Mouse (Mus musculus) lung, embryonic 16.5 days (tissue): Measurements from ENCODE around the gene Frmd4a. TPM values are rescaled to one million over a fixed set of nuclear protein-coding genes. Genes with fewer than 3 reads are reported as not detected.
A peak's percentile ranks its signal among the peaks of the same experiment; 100 is the strongest.

ENCODE experiments used
- ATAC-seq: fragments of 200-750 bp; cut with Nextera tagmentation; 2 replicates; pipeline ENCODE4 v1.8.0; 2017; ENCODE audit warnings: low read depth, mild to moderate bottlenecking, moderate library complexity
- H3K27ac ChIP-seq: fragments of 300-500 bp; sonication (generic); 2 replicates; pipeline ENCODE4 v1.5.1; 2014; ENCODE audit warnings: mild to moderate bottlenecking, control low read depth, low read length
- H3K27me3 ChIP-seq: fragments of 300-500 bp; sonication (generic); 2 replicates; pipeline ENCODE4 v1.6.1; 2014; ENCODE audit warnings: low read depth, low read length, mixed read lengths; ENCODE audit not compliant: control insufficient read depth, insufficient read depth
- H3K36me3 ChIP-seq: fragments of 300-500 bp; sonication (generic); 2 replicates; pipeline ENCODE4 v1.6.1; 2014; ENCODE audit warnings: low read length; ENCODE audit not compliant: control insufficient read depth, insufficient read depth
- H3K4me1 ChIP-seq: fragments of 300-500 bp; sonication (generic); replicated peaks from 2 replicates; pipeline ENCODE4 v1.6.1; 2014; ENCODE audit warnings: low read length, mixed read lengths; ENCODE audit not compliant: control insufficient read depth, insufficient read depth
- H3K4me2 ChIP-seq: fragments of 300-500 bp; sonication (generic); 2 replicates; pipeline ENCODE4 v1.6.1; 2014; ENCODE audit warnings: low read depth, low read length, control low read depth
- H3K4me3 ChIP-seq: fragments of 300-500 bp; sonication (generic); 2 replicates; pipeline ENCODE4 v1.5.1; 2014; ENCODE audit warnings: mild to moderate bottlenecking, low read length, control low read depth
- H3K9ac ChIP-seq: fragments of 300-500 bp; sonication (generic); 2 replicates; pipeline ENCODE4 v1.6.1; 2014; ENCODE audit warnings: low read length, control low read depth
- H3K9me3 ChIP-seq: fragments of 300-500 bp; sonication (generic); 2 replicates; pipeline ENCODE4 v1.6.1; 2016; ENCODE audit warnings: low read length; ENCODE audit not compliant: control insufficient read depth
- WGBS: fragments of 180-500 bp; shearing (Covaris S2); extraction: QIAGEN DNeasy Blood & Tissue Kit; methylation state at CpG from one replicate; pipeline ENCODE4 v1.1.7; 2014; 5-methylcytosine and 5-hydroxymethylcytosine counted together
- polyA plus RNA-seq: library from polyadenylated mRNA; unstranded; fragments of >200 nt; fragmentation: Nextera tagmentation; extraction: Ambion mirVana; gene quantifications from 2 replicates; pipeline ENCODE4 v1.2.1, GENCODE M21; 2015

Frmd4a gene
- polyA plus RNA-seq, 1 experiment from 2014 or later, result 29.1 TPM

- Histone ChIP-seq H3K27me3 (no peaks in the 10 kb centered on the region), H3K9ac (no peak overlapping the region), H3K4me1 (no peaks in the 10 kb centered on the region), H3K27ac (no peak overlapping the region), H3K4me2 (no peak overlapping the region), H3K4me3 (no peak overlapping the region), H3K9me3 (no peaks in the 10 kb centered on the region), H3K36me3 (no peaks in the 10 kb centered on the region)
- 0 out of 2 replicates have a peak, but pooled peaks have one; percentile 4 for ATAC-seq
- WGBS, result 0% methylated on average over 1 of the region's 1 CpGs
Observed at GRCm38 (mm10) chr2:4222497-4222828, 204.9 kb downstream of the Frmd4a start.

DNA sequence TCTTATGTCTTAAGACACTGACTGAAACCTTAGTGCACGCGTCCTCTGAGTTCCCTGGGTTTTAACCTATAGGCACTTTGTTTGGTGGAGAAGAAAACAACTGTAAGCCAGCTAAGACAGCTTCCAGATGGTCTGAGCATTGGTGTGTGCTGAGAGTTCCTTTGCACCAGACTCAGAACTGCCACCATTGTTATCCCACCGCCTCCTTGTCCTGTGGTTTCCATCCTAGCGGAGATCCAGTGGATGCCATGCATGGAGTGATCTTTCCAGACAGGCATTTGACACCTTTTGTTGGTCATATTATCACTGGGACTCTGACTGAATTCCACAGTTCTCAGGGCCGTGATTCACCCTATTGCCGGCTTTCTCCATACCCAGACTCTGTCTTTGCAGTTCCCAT lies 205.8 kb downstream of the Frmd4a start:
- Histone ChIP-seq H3K9ac (no peak overlapping the region), H3K27ac (no peak overlapping the region), H3K4me1 (no peaks in the 10 kb centered on the region; the same call in 1 of the 2 replicates), H3K9me3 (no peaks in the 10 kb centered on the region), H3K27me3 (no peaks in the 10 kb centered on the region), H3K36me3 (no peaks in the 10 kb centered on the region), H3K4me2 (no peak overlapping the region), H3K4me3 (no peak overlapping the region)
- WGBS, result 83% methylated on average over 6 of the region's 6 CpGs
- no peak for ATAC-seq

DNA sequence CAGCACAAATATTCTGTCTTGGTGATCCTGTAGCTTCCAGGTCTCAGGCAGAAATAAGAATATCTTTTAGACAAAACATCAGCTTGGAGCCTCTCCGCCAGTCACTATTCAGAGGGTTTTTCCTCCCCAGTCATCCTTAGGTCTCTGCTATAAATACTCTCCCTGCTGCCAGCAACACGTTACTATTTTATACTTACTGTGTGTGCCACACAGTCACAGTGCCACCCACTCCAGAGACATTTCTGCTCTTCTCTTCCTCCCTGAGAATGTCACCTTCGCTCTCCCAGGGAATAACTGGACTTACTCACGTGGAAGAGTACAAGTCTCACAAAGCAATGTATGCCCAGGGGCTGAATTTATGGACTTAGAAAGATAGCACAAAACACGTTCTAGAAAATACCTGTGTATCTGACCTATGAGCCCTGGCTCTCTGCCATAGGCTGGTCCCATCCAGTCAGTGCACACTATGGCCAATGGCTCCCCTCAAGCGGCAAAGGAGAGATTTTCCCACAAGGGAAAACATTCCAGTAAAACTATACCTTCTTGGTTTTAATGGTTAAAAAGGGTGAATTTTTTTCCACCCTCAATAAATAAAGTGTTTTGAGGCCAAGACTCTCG lies 209.5 kb downstream of the Frmd4a start:
- Histone ChIP-seq H3K27ac (no peak overlapping the region), H3K27me3 (no peaks in the 10 kb centered on the region), H3K36me3 (no peaks in the 10 kb centered on the region), H3K9ac (no peak overlapping the region), H3K4me2 (no peak overlapping the region), H3K4me3 (no peak overlapping the region), H3K9me3 (no peaks in the 10 kb centered on the region), H3K4me1 (no peaks in the 10 kb centered on the region; the same call in 1 of the 2 replicates)
- ATAC-seq, result no peak
- WGBS, result 69% methylated on average over 7 of the region's 7 CpGs

GRCm38 (mm10) chr2:4227563-4227962 lies 210.0 kb downstream of the Frmd4a start:
- Histone ChIP-seq H3K9ac (no peak overlapping the region), H3K9me3 (no peaks in the 10 kb centered on the region), H3K36me3 (no peaks in the 10 kb centered on the region), H3K4me3 (no peak overlapping the region), H3K4me2 (no peak overlapping the region), H3K27ac (no peak overlapping the region), H3K27me3 (no peaks in the 10 kb centered on the region), H3K4me1 (no peaks in the 10 kb centered on the region; the same call in 1 of the 2 replicates)
- WGBS, result 42% methylated on average over 4 of the region's 4 CpGs
- ATAC-seq, result peak; percentile 75

DNA sequence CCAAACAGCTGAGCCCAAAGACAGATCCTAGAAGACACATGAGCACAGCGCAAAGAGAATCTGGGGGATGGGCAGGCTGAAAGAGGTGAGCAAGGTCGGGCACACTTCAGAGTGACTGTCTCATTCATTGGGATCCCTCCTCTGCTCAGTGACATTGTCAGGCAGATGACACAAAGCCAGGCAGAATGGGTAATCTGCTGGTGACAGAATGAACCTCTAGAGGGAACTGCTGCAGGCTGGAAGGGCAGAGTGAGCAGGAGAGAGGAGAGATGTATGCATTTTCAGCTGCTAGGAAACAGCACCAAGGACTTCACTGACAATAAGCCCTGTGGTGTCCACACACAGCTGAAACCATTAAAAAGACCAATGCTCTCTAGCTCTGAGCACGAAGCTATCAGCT lies 211.0 kb downstream of the Frmd4a start:
- H3K4me1 ChIP-seq, result peaks cover 3% of the 10 kb centered on the region; the same call in 1 of the 2 replicates
- ATAC-seq, result no peak
- H3K27me3 ChIP-seq, result no peaks in the 10 kb centered on the region
- no peak overlapping the region for H3K4me3 ChIP-seq
- no peaks in the 10 kb centered on the region for H3K9me3 ChIP-seq
- H3K36me3 ChIP-seq, result no peaks in the 10 kb centered on the region
- H3K4me2 ChIP-seq, result no peak overlapping the region
- no peak overlapping the region for H3K9ac ChIP-seq
- WGBS, result 33% methylated on average over 3 of the region's 3 CpGs
- H3K27ac ChIP-seq, result no peak overlapping the region

DNA sequence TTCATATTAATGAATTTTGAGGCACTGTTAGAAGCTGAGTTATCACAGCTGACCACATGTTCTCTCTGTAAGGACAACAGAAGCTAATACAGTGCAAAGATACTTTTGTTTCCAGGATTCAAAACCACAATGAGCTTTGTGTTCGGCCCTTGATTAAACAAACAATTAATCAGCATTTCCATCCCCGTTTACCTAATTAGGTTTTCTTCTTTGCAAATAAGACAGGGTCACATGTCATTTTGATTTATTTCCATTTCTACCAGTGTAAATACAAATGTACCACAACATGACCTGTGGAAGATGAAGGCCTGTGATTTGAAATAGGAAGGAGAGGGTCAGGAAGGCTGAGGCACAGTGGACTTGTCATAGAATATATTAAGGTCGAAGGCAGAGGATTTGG lies 214.8 kb downstream of the Frmd4a start:
- H3K9me3 ChIP-seq, result no peaks in the 10 kb centered on the region
- no peak overlapping the region for H3K4me2 ChIP-seq
- no peak overlapping the region for H3K4me3 ChIP-seq
- H3K9ac ChIP-seq, result no peak overlapping the region
- ATAC-seq, result no peak
- 33% methylated on average over 3 of the region's 3 CpGs for WGBS
- peaks cover 3% of the 10 kb centered on the region; the same call in 1 of the 2 replicates for H3K4me1 ChIP-seq
- H3K27me3 ChIP-seq, result no peaks in the 10 kb centered on the region
- H3K27ac ChIP-seq, result no peak overlapping the region
- H3K36me3 ChIP-seq, result no peaks in the 10 kb centered on the region

DNA sequence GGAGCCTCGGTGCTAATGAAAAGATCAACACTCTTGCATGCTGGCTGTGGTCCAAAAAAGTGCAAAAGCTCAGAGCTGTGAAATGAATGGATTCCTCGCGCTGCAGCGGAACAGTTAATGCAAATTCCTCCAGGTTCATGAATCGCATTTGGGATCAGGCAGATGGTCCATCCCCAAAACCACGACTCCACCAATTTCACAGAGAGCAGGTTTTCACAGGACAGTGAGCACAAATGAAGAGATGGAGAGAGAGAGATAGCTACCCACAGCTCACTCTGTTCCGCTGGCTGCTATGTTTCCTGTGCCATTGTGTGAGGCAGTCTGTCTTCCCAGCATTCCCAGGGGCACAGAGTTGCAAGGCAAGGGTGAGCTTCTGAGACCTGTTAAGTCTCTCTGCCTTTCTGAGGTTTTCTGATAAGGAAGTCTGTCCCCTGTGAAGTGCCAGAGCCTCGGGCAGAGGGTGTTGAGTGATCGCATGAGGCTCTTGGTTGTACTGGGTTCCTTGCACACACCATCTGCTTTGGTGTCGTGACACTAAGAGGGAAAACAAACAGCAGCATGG lies 215.3 kb downstream of the Frmd4a start:
- H3K4me3 ChIP-seq, result no peak overlapping the region
- H3K9me3 ChIP-seq, result no peaks in the 10 kb centered on the region
- WGBS, result 20% methylated on average over 10 of the region's 10 CpGs
- H3K27ac ChIP-seq, result no peak overlapping the region
- H3K9ac ChIP-seq, result 0 out of 2 replicates have a peak overlapping the region, but pooled peaks have one; percentile 9
- H3K4me1 ChIP-seq, result peaks cover 3% of the 10 kb centered on the region; the same call in 1 of the 2 replicates
- H3K36me3 ChIP-seq, result no peaks in the 10 kb centered on the region
- ATAC-seq, result peak; percentile 62; the same call in 1 of the 2 replicates
- no peak overlapping the region for H3K4me2 ChIP-seq
- H3K27me3 ChIP-seq, result no peaks in the 10 kb centered on the region

- no peak for ATAC-seq
- no peaks in the 10 kb centered on the region for H3K9me3 ChIP-seq
- peaks cover 3% of the 10 kb centered on the region; the same call in 1 of the 2 replicates for H3K4me1 ChIP-seq
- no peak overlapping the region for H3K9ac ChIP-seq
- no peak overlapping the region for H3K27ac ChIP-seq
- 88% methylated on average over 5 of the region's 5 CpGs for WGBS
- H3K36me3 ChIP-seq, result no peaks in the 10 kb centered on the region
- no peaks in the 10 kb centered on the region for H3K27me3 ChIP-seq
- H3K4me3 ChIP-seq, result no peak overlapping the region
- no peak overlapping the region for H3K4me2 ChIP-seq
Observed at GRCm38 (mm10) chr2:4237686-4238085, 220.2 kb downstream of the Frmd4a start.

- Histone ChIP-seq H3K9me3 (no peaks in the 10 kb centered on the region), H3K27ac (no peak overlapping the region), H3K36me3 (no peaks in the 10 kb centered on the region), H3K4me1 (peaks cover 13% of the 10 kb centered on the region), H3K9ac (no peak overlapping the region), H3K4me3 (no peak overlapping the region), H3K27me3 (no peaks in the 10 kb centered on the region), H3K4me2 (no peak overlapping the region)
- ATAC-seq, result no peak
- WGBS, result 36% methylated on average over 6 of the region's 6 CpGs
Observed at GRCm38 (mm10) chr2:4249723-4250122, 232.2 kb downstream of the Frmd4a start.
